Mouse (Mus musculus): ENCODE results near the gene Calm4.
"Not testable (repeated sequence)": the region's sequence is repeated elsewhere in the genome, so short reads cannot be mapped to it uniquely, and the experiment has no call there.

Gene Calm4

DNA sequence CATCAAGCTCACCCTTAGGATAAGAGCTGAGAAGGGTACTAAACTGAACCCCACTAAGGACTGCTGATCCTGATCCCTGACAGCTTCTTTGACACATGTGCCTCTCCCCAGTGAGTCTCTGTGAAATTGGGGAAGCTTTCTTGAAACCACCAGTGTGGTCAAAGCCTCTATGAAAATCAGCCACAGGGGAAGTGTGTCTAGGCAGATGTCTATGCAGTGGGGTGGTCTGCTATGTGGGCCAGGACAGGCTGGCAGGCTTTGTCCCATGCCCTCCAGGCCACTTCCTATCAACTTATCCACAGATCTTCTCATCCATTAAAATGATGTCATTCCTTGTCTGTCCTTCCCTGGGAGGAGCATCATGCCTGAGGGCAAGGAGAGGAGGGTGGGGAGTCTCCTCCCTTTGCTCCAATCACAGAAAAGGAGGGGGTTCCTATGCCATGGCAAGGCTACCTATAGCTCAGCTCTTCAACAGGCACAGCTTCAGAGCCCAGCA is at the start of gene Calm4:
Calm4 (plus strand) TSS at position 446 of the 496 bp plus-strand sequence.
- not testable (repeated sequence) for DNase-seq (ENCODE audit: low read depth)

- DNase-seq (ENCODE audit: low read depth): no peak
These were observed 49.0 kb upstream of the Calm4 start for GRCm38 (mm10) chr13:3788588-3788987.

DNA sequence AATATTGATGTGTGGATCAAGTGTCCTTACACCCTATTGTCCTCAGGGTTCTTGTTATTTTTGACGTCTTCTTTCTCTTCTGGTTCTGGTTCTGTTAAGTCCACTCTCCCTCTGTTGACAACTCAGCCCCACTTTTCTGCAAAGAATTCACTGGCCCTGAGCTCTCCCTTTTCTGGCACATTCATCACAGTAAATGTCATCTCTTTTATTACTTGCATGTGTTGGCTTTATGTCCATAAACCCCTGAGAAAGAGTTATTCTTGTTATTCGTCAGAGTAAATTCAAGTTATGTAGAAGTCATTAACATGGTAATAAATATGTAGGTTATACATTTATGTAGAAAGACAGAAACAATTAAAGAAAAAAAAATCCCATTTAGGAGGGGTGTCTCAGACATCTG is 48.0 kb upstream of the Calm4 start:
- no peak for DNase-seq (ENCODE audit: low read depth)

GRCm38 (mm10) chr13:3796649-3797048 is 40.9 kb upstream of the Calm4 start:
- DNase-seq (ENCODE audit: low read depth): no peak

DNA sequence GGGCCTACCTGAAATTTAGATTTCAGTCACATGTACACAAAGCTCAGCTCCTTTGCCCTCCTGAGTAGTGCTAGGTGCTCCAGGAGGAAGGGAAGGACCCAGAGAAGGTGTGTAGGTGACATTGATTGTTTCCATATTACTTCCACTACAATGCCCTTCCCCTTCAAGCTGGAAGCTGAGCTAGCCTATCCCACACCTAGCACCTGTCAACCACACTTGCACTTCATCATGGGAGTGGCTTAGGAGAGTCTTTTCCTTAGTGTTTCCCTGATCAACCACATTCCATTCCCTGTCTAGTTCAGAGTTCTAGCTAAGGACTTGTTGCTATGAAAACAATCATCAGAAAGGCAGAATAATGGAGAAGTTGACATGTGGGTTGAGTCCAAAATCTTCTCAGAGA is 38.8 kb upstream of the Calm4 start:
- no peak for DNase-seq (ENCODE audit: low read depth)

- no peak for DNase-seq (ENCODE audit: low read depth)
These were observed 38.2 kb upstream of the Calm4 start for GRCm38 (mm10) chr13:3799386-3799785.

DNA sequence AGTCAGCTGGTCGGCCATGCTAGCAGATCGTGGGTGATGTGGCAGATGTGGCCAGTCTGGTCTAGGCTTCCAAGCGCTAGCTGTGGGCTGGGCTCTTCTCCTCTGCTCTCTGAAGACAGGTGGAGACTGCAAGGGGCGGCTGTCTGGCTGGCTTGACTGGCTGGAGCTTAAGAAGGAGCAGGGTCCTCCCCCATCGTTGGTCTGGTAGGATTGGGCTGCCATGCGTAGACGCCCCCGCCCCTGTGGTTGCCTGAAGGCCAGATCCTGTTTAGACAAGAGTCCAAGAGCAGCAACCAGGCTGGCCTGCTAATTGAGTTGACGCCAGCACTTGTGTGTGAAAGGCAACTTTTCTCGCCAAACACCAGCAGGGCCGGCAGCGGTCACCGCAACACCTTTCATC is 33.4 kb upstream of the Calm4 start, which contains the start of gene Calml3:
Calml3 (minus strand) TSS at position 131 of the 400 bp plus-strand sequence.
- peak; percentile 16 for DNase-seq (ENCODE audit: low read depth)

GRCm38 (mm10) chr13:3805132-3805531 is 32.4 kb upstream of the Calm4 start:
- no peak for DNase-seq (ENCODE audit: low read depth)

DNA sequence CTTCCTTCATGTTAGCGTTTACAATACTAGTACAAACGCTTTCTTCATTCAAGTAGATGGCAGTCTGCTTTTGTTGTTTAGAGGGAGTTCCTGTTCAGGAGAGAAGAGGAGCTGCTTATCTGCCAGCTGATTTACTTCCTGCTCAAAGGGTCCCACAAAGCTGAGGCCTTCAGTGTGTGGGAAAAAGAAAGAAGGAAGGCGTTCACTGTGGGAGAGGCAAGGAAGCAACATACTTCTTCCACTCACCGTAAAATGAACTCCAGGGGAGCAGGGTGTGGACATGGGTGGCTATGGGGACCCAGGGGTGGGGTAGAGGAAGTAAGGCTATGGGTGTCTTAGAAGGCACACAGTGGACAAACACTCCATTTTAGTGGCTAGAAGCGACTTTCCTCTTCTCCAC is 31.9 kb upstream of the Calm4 start:
- DNase-seq (ENCODE audit: low read depth): no peak

DNA sequence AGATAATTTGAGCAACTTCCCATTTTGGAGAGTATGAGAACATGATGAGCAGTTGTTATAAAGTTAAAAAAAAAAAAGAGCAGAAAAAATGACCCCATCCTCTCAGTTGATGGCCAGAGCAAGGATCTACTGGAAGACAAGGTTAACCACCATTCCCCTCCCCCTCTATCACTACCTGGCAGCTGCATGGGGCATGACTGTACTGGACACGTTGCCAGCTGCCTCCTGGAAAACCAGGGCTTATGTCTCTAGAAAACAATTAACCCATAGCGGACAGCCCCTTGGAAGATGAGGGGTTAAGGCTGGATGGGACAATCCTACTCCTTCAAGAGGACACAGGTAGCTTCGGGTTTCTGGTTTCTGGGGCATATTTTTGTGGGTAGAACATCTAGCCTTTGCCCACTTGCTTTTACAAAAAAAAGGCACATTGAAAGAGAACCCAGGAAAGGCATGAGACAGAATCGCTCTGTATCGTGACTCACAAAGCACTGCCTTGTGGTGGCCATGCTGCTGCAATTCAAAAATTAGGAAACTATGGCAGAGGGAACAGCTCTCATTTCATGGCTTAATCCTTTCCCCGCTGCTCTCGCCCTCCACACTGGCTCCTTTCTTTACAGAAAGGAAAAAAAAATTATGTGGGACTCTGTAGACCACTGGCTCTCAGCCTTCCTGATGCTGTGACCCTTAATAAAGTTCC is 30.3 kb upstream of the Calm4 start:
- DNase-seq (ENCODE audit: low read depth): peak; percentile 68

GRCm38 (mm10) chr13:3818012-3818739 is 19.4 kb upstream of the Calm4 start:
- no peak for DNase-seq (ENCODE audit: low read depth)

GRCm38 (mm10) chr13:3818740-3819076 is 18.8 kb upstream of the Calm4 start:
- no peak for DNase-seq (ENCODE audit: low read depth)

- DNase-seq (ENCODE audit: low read depth): no peak
These were observed 15.5 kb upstream of the Calm4 start for GRCm38 (mm10) chr13:3822105-3822504.

GRCm38 (mm10) chr13:3825726-3826125 is 11.8 kb upstream of the Calm4 start:
- no peak for DNase-seq (ENCODE audit: low read depth)

DNA sequence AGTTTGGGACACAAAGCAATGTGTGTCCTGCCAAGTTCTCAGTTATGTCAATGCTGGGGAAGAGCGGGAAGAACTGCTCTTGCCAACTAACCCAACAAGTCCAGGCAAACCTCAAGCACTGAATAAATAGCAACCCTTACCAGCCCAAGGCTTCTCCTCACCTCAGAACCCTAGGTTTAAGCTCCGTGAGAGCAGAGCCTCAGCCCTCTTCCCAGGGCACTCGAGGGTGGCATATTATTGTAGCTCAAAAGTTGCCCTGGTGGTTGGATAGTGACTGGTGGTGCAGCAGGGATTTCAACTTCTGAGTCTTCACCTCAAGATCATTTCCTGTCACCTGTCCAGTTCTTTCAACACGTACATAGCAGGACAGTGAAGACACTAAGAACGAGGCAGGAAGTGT is 6.0 kb upstream of the Calm4 start:
- no peak for DNase-seq (ENCODE audit: low read depth)

- no peak for DNase-seq (ENCODE audit: low read depth)
These were observed 5.6 kb upstream of the Calm4 start for GRCm38 (mm10) chr13:3831994-3832393.

DNA sequence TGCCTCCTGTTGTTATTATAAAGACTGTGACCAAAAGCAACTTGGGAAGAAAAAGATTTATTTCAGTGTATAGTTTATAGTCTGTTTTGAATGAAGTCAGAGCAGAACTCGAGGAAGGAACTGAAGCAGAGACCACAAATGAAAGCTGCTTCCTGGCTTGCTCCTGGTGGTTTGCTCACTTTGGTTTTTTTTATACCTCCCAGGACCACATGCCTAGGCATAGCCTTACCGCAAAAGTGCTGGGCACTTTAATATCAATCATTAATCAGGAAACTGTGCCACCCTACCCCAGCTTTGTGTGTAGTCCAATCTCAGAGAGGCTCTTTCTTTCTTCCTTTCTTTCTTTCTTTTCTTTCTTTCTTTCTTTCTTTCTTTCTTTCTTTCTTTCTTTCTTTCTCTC is 5.1 kb upstream of the Calm4 start:
- no peak for DNase-seq (ENCODE audit: low read depth)

DNA sequence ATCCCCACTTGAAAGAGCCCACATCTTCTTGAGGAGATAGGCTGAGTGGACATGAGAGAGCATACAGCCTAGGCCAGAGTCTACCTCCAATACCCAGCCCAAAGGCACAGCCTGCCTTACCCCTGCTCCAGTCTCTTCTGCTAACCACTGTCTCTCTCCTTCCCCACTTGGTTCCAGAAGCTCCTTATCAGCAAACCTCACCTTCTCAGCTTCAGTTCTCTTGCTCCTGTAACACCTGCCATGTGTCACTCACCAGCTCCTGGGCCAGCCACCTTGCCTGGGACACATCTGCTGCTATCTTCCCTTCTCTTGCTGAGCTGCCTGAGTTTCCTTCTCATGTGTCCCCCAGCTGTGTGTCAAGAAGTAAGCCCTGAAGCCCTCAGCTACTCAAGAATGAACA is 3.9 kb upstream of the Calm4 start:
- DNase-seq (ENCODE audit: low read depth): not testable (repeated sequence)

GRCm38 (mm10) chr13:3840662-3841061 is 3.1 kb downstream of the Calm4 start:
- not testable (repeated sequence) for DNase-seq (ENCODE audit: low read depth)

DNA sequence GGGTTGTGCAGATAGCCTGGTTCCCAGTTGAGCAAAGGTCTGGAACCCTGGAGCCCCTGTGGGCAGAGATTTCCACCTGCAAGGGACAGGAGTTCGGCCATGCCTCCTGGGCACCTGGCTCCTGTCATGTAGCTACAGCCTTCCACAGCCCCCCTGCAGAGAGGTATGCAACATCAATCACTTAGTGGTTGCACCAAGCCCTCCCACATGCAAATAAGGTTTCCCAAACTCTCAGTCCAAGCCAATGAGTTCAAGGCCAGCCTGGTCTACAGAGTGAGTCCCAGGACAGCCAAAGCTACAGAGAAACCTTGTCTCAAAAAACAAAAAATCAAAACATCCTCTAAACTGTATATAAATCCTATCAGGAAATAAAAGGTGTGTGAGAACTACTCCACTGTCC is 12.8 kb downstream of the Calm4 start:
- DNase-seq (ENCODE audit: low read depth): no peak

GRCm38 (mm10) chr13:3853648-3854333 is 16.2 kb downstream of the Calm4 start, which contains the start of gene Calm5:
Gene Calm5 (plus strand): TSS chr13:3854173.
- DNase-seq (ENCODE audit: low read depth): not testable (repeated sequence)

- DNase-seq (ENCODE audit: low read depth): no peak
These were observed 17.3 kb downstream of the Calm4 start for GRCm38 (mm10) chr13:3854856-3855255.

GRCm38 (mm10) chr13:3856252-3856651 is 18.7 kb downstream of the Calm4 start:
- DNase-seq (ENCODE audit: low read depth): no peak
